Mouse (Mus musculus) liver, embryonic 16.5 days (tissue): Measurements from ENCODE around the gene Hlcs. TPM values are rescaled to one million over a fixed set of nuclear protein-coding genes. Genes with fewer than 3 reads are reported as not detected.

Source experiments
- ATAC-seq: fragments of 200-750 bp; cut with Nextera tagmentation; 2 replicates; pipeline ENCODE4 v1.8.0; 2017; ENCODE audit warnings: low read depth, mild to moderate bottlenecking, moderate number of reproducible peaks, moderate library complexity
- H3K27ac ChIP-seq: fragments of 300-500 bp; sonication (generic); 2 replicates; pipeline ENCODE4 v1.5.1; 2014; ENCODE audit warnings: mild to moderate bottlenecking, low read length
- H3K27me3 ChIP-seq: fragments of 300-500 bp; sonication (generic); 2 replicates; pipeline ENCODE4 v1.6.1; 2014; ENCODE audit warnings: low read depth, low read length, mixed read lengths; ENCODE audit not compliant: control insufficient read depth, insufficient read depth
- H3K36me3 ChIP-seq: fragments of 300-500 bp; sonication (generic); 2 replicates; pipeline ENCODE4 v1.6.1; 2014; ENCODE audit warnings: mild to moderate bottlenecking; ENCODE audit not compliant: control insufficient read depth, insufficient read depth
- H3K4me1 ChIP-seq: fragments of 300-500 bp; sonication (generic); 2 replicates; pipeline ENCODE4 v1.6.1; 2014; ENCODE audit warnings: low read depth, low read length, mixed read lengths; ENCODE audit not compliant: control insufficient read depth
- H3K4me2 ChIP-seq: fragments of 300-500 bp; sonication (generic); 2 replicates; pipeline ENCODE4 v1.6.1; 2014; ENCODE audit warnings: low read depth, low read length, mixed read lengths
- H3K4me3 ChIP-seq: fragments of 300-500 bp; sonication (generic); 2 replicates; pipeline ENCODE4 v1.5.1; 2014; ENCODE audit warnings: low read depth, mild to moderate bottlenecking, low read length
- H3K9ac ChIP-seq: fragments of 300-500 bp; sonication (generic); 2 replicates; pipeline ENCODE4 v1.6.1; 2014; ENCODE audit warnings: low read depth, low read length
- H3K9me3 ChIP-seq: fragments of 300-500 bp; sonication (generic); replicated peaks from 2 replicates; pipeline ENCODE4 v1.6.1; 2016; ENCODE audit warnings: low read length; ENCODE audit not compliant: control insufficient read depth
- WGBS: fragments of 180-500 bp; shearing (Covaris S2); extraction: QIAGEN DNeasy Blood & Tissue Kit; methylation state at CpG from one replicate; pipeline ENCODE4 v1.1.7; 2014; ENCODE audit not compliant: insufficient replicate concordance; 5-methylcytosine and 5-hydroxymethylcytosine counted together
- polyA plus RNA-seq: library from polyadenylated mRNA; unstranded; fragments of >200 nt; fragmentation: Nextera tagmentation; extraction: Ambion mirVana; gene quantifications from 2 replicates; pipeline ENCODE4 v1.2.1, GENCODE M21; 2015

Hlcs gene
- polyA plus RNA-seq, 1 experiment from 2014 or later: 2.2 TPM

DNA sequence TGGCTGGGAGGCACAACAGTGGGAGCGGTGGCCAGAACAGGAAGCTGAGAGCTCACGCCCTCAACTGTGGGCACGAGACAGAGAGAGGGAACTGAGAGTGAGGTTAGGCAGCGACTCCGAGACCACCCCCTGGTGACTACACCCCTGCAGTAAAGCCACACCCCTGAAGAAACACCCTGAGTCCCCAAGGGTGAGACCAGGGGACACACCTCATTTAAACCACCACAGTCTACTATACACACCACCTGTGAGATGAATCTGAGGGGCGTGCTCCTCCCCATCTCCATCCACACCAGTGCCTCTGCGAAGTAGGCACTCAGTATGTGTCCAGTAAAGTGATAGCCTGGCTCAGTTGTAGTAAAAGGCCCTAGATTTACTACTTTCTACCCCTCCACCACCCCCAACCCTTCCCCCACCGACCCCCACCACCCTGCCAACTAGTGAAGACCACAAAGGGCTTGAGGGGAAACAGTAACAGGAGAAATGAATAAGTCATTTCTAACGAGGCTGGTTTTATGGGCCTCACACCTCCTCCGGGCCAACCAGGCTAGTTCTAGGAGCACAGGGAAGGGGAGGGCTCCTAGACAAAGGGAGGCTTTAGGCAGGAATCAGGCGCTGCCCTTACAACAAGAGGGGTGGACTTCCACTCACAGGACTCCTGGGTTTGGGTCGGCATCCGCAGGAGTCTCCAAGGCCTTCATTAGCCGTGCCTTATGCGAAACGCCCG lies 67.2 kb downstream of the Hlcs start:
- WGBS: 54% methylated on average over 17 of the region's 17 CpGs
- Histone ChIP-seq H3K27me3 (no peaks in the 10 kb centered on the region), H3K4me1 (no peaks in the 10 kb centered on the region), H3K9me3 (no peaks in the 10 kb centered on the region), H3K4me3 (no peak overlapping the region), H3K27ac (no peak overlapping the region), H3K36me3 (no peaks in the 10 kb centered on the region), H3K4me2 (no peak overlapping the region), H3K9ac (no peak overlapping the region)
- ATAC-seq: no peak

DNA sequence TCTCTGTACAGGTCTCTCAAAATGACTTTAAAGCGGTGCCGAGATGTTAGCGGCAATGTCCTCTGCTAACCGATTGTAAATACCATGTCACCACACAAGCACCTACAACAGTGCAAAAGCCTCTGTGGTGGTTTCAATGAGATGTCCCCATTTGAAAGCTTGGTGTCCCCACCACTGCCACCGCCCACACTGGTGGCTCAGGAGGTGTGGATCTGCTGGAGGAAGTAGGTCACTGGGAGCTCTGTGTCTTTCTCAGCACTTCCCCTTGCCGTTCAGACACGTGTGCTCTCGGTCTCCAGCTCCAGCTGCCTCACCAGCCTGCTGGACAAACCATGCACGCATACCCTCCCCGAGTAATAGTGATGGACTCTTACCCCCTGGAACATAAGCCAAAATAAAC lies 72.2 kb downstream of the Hlcs start:
- no peaks in the 10 kb centered on the region for H3K27me3 ChIP-seq
- H3K27ac ChIP-seq: no peak overlapping the region
- H3K4me3 ChIP-seq: no peak overlapping the region
- H3K4me2 ChIP-seq: no peak overlapping the region
- H3K9ac ChIP-seq: no peak overlapping the region
- H3K9me3 ChIP-seq: no peaks in the 10 kb centered on the region
- ATAC-seq: peak; percentile 39; the same call in 1 of the 2 replicates
- H3K4me1 ChIP-seq: peaks cover 5% of the 10 kb centered on the region
- no peaks in the 10 kb centered on the region for H3K36me3 ChIP-seq
- WGBS: 61% methylated on average over 10 of the region's 10 CpGs

DNA sequence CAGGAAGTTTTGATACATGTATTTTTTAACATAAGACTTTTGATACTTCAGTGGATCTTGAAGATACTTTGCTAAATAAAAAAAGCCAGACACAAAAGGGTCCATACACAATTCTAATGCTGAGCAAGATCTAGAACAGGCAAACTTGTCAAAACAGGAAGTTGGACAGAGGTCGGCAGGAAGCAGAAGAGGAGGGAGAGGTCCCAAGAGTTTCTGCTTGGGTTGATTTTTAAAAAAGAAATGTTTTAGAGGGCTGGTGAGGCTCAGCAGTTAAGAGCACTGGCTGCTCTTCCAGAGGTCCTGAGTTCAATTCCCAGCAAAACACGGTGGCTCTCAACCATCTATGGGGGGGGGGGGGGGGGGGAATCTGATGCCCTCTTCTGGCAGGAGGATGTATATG lies 73.2 kb downstream of the Hlcs start:
- Histone ChIP-seq H3K4me1 (peaks cover 13% of the 10 kb centered on the region), H3K27ac (no peak overlapping the region), H3K36me3 (no peaks in the 10 kb centered on the region), H3K9ac (no peak overlapping the region), H3K4me3 (no peak overlapping the region), H3K9me3 (no peaks in the 10 kb centered on the region), H3K27me3 (no peaks in the 10 kb centered on the region), H3K4me2 (no peak overlapping the region)
- 23% methylated on average over 2 of the region's 2 CpGs for WGBS
- ATAC-seq: no peak

DNA sequence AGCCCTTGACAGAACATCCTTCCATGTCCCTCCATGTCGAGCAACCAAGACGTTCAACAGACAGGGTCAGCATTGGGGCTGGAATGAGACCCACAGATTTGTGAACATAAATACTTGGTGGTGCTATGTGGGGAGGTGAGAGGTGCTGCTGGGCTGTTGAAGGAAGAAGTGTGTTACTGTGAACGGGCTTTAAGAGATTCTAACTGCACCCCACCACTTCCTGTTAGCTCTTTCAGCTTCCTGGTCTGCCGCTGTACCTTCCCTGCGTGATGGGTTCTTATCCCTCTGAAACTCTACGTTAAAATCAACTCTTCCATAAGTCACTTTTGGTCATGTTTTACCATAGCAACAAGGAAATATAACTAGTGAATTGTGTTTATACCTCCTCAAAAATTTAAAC lies 73.8 kb downstream of the Hlcs start:
- Histone ChIP-seq H3K4me3 (no peak overlapping the region), H3K27ac (no peak overlapping the region), H3K27me3 (no peaks in the 10 kb centered on the region), H3K4me2 (no peak overlapping the region), H3K9me3 (no peaks in the 10 kb centered on the region), H3K36me3 (no peaks in the 10 kb centered on the region), H3K9ac (no peak overlapping the region), H3K4me1 (peaks cover 13% of the 10 kb centered on the region)
- ATAC-seq: no peak
- 45% methylated on average over 6 of the region's 6 CpGs for WGBS

DNA sequence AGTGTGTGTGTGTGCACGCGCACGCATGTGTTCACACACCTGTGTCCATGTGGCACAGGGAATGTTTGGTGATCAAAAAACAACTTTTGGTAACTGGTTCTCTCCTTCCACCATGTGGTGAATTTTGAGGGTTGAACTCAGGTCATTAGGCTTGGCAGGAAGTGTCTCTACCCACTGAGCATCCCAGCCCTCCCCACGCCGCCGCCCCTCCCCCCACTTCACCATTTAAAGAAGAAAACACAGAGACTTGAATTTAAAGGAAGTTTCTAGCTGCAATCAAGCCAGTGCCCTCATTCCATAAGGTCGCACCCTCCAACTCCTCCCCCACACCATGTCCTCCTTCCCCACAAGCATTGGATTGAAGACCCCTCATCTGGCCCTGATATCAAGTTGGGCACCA lies 74.2 kb downstream of the Hlcs start:
- Histone ChIP-seq H3K9ac (no peak overlapping the region), H3K4me1 (peaks cover 16% of the 10 kb centered on the region), H3K9me3 (no peaks in the 10 kb centered on the region), H3K4me3 (no peak overlapping the region), H3K27me3 (no peaks in the 10 kb centered on the region), H3K36me3 (no peaks in the 10 kb centered on the region), H3K4me2 (no peak overlapping the region), H3K27ac (no peak overlapping the region)
- ATAC-seq: no peak
- WGBS: 80% methylated on average over 7 of the region's 7 CpGs

DNA sequence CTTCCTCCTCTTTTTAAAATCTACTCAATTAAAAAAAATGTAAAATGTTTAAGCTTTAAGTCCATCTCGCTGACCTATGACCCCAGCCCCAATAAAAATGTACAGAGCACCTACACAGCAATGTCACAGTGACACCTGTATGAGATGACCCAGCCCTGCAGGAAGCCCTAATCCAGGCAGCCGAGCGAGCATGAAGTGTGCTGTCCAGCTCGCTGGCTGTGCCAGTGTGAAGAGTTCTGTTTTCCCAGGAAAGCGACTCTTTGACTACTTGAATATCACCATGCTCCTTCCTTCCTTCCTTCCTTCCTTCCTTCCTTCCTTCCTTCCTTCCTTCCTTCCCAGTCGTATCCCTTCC lies 76.3 kb downstream of the Hlcs start:
- 76% methylated on average over 6 of the region's 6 CpGs for WGBS
- ATAC-seq: no peak
- no peak overlapping the region for H3K27ac ChIP-seq

DNA sequence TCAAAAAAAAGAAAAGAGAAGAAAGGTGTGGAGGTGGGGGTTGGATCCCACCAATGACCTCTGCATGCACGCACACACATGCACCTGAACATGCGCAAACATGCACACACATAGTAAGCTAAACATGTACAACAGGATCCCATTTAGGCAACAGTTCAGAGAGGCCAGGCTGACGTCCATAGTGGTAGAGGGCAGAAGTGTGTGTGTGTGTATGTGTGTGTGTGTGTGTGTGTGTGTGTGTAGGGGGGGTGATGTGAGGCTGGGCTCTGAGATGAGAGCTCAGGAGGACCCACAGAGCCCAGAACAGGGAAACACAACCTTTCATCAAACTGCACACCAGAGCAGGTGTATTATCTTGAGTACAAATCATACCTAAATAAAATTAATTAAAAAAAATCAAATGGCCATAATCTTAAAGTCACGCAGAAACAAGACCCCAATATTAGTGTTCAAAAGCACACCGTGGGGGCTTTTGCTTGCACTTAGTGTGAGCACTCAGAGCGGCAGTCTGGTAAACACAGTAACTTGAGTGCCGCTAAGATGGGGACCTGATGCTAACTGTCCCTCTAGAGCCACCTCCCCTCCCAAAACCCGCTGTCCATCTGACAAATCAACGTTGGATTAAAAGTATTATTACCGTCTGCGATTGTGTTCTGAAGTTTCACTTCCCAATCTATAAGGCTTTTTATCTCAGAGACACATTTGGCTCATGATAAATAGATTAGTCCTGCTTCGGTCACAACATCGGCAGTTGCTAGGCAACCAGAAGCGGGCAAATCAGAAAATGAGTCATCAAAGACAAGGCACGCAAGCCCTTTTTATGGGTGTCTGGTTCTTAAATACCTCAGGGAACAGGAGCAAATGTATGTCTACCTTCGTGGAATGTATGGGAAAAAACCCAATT lies 76.9 kb downstream of the Hlcs start:
- peak; percentile 19; the same call in 1 of the 2 replicates for ATAC-seq
- no peaks in the 10 kb centered on the region for H3K27me3 ChIP-seq
- H3K4me2 ChIP-seq: no peak overlapping the region
- 63% methylated on average over 16 of the region's 16 CpGs for WGBS
- no peaks in the 10 kb centered on the region for H3K36me3 ChIP-seq
- H3K9ac ChIP-seq: no peak overlapping the region
- H3K4me3 ChIP-seq: no peak overlapping the region
- H3K9me3 ChIP-seq: no peaks in the 10 kb centered on the region
- H3K4me1 ChIP-seq: peaks cover 17% of the 10 kb centered on the region
- H3K27ac ChIP-seq: no peak overlapping the region

More for the DNA sequence above, 76.3 kb downstream of the Hlcs start:
- H3K9ac ChIP-seq: no peak overlapping the region
- no peaks in the 10 kb centered on the region for H3K9me3 ChIP-seq
- H3K36me3 ChIP-seq: no peaks in the 10 kb centered on the region
- no peak overlapping the region for H3K4me2 ChIP-seq
- H3K4me3 ChIP-seq: no peak overlapping the region
- H3K27me3 ChIP-seq: no peaks in the 10 kb centered on the region
- H3K4me1 ChIP-seq: peaks cover 17% of the 10 kb centered on the region

DNA sequence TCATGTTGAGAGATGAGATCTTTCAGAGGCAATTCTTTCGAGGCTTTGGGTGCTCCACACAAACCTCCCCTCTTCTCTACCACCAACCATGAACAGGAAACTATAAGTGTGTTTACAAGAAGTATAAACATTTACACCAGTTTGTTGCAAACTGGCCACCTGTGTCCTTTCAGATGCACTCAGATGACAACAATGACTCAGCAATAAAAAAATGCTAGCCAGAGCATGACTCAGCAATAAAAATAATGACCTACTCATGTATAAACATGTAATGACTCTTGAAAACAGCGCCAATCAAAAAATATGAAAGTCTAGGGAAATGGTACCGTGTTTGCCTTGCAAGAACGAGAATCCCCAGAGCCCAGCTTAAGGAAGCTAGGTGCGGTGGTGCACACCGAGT lies 77.7 kb downstream of the Hlcs start:
- no peaks in the 10 kb centered on the region for H3K27me3 ChIP-seq
- ATAC-seq: peak; percentile 64
- H3K4me1 ChIP-seq: peaks cover 17% of the 10 kb centered on the region
- 72% methylated on average over 6 of the region's 6 CpGs for WGBS
- H3K9ac ChIP-seq: no peak overlapping the region
- H3K4me3 ChIP-seq: no peak overlapping the region
- H3K36me3 ChIP-seq: no peaks in the 10 kb centered on the region
- H3K27ac ChIP-seq: peak overlapping the region; percentile 43; the same call in 1 of the 2 replicates
- no peaks in the 10 kb centered on the region for H3K9me3 ChIP-seq
- no peak overlapping the region for H3K4me2 ChIP-seq

DNA sequence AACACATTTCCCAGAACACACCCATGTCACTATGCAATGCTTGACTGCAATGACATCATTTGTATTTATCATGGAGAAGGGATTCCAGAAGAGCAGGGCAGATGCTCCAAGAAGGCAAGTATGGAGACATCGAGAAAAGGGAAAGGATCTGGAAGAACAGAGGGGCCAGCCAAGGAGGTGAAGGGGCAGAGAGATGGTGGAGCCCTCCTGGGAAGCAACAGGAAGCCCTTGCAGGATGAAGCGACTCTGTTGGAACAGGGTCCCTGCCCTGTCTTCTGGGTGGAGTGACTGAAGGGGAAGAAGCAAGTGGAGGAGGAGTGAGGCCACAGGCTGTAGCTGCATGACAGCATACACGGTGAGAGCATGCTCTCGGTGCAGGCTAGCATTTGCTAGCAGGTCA lies 79.2 kb downstream of the Hlcs start:
- Histone ChIP-seq H3K9ac (no peak overlapping the region), H3K4me1 (peaks cover 17% of the 10 kb centered on the region), H3K36me3 (no peaks in the 10 kb centered on the region), H3K4me3 (no peak overlapping the region), H3K27me3 (no peaks in the 10 kb centered on the region), H3K4me2 (no peak overlapping the region), H3K27ac (no peak overlapping the region), H3K9me3 (no peaks in the 10 kb centered on the region)
- WGBS: 52% methylated on average over 4 of the region's 4 CpGs
- no peak for ATAC-seq
